Mouse (Mus musculus) brown adipose tissue, adult 24 weeks (tissue): Measurements from ENCODE around the gene Mbnl1. TPM values are rescaled to one million over a fixed set of nuclear protein-coding genes. Genes with fewer than 3 reads are reported as not detected.

Experiments used
- H3K27ac ChIP-seq: fragments of 200-500 bp; replicated peaks from 2 replicates; pipeline ENCODE4 v1.5.1; 2012; ENCODE audit warnings: low read depth, mild to moderate bottlenecking, low read length
- H3K4me1 ChIP-seq: fragments of 200-500 bp; 2 replicates; pipeline ENCODE4 v1.6.1; 2012; ENCODE audit warnings: low read length, mixed read lengths; ENCODE audit not compliant: control insufficient read depth, insufficient read depth, insufficient read length
- H3K4me3 ChIP-seq: fragments of 200-500 bp; 2 replicates; pipeline ENCODE4 v1.5.1; 2012; ENCODE audit warnings: low read depth, mild to moderate bottlenecking, low read length, moderate library complexity; ENCODE audit not compliant: insufficient read depth
- polyA plus RNA-seq: library from polyadenylated mRNA; stranded (reverse); fragments of >200 nt; gene quantifications from 2 replicates; pipeline ENCODE4 v1.2.4, GENCODE M21; 2012; ENCODE audit not compliant: missing spikeins, insufficient read depth, insufficient read length

Gene Mbnl1
- polyA plus RNA-seq, 1 experiment: 127 TPM

GRCm38 (mm10) chr3:60519337-60519736 is 46.7 kb downstream of the Mbnl1 start:
- Histone ChIP-seq H3K4me1 (peaks cover 17% of the 10 kb centered on the region), H3K4me3 (no peak overlapping the region), H3K27ac (no peak overlapping the region)

GRCm38 (mm10) chr3:60524127-60524526 is 51.5 kb downstream of the Mbnl1 start:
- H3K4me3 ChIP-seq: no peak overlapping the region
- peaks cover 14% of the 10 kb centered on the region for H3K4me1 ChIP-seq
- no peak overlapping the region for H3K27ac ChIP-seq

- Histone ChIP-seq H3K27ac (peak overlapping the region; percentile 86), H3K4me1 (peaks cover 20% of the 10 kb centered on the region), H3K4me3 (no peak overlapping the region)
These were observed 58.7 kb downstream of the Mbnl1 start for GRCm38 (mm10) chr3:60531286-60531685.

GRCm38 (mm10) chr3:60531826-60532225 is 59.2 kb downstream of the Mbnl1 start:
- Histone ChIP-seq H3K4me3 (no peak overlapping the region), H3K4me1 (peaks cover 16% of the 10 kb centered on the region), H3K27ac (peak overlapping the region; percentile 9; the same call in 1 of the 2 replicates)

GRCm38 (mm10) chr3:60535224-60535623 is 62.6 kb downstream of the Mbnl1 start:
- no peak overlapping the region for H3K4me3 ChIP-seq
- H3K4me1 ChIP-seq: peaks cover 19% of the 10 kb centered on the region
- H3K27ac ChIP-seq: peak overlapping the region; percentile 50

GRCm38 (mm10) chr3:60537063-60537462 is 64.4 kb downstream of the Mbnl1 start:
- Histone ChIP-seq H3K4me3 (no peak overlapping the region; the same call in 1 of the 2 replicates), H3K4me1 (peaks cover 22% of the 10 kb centered on the region), H3K27ac (peak overlapping the region; percentile 8)

- Histone ChIP-seq H3K4me3 (no peak overlapping the region), H3K27ac (no peak overlapping the region), H3K4me1 (peaks cover 21% of the 10 kb centered on the region)
These were observed 65.8 kb downstream of the Mbnl1 start for GRCm38 (mm10) chr3:60538214-60538971.

- Histone ChIP-seq H3K27ac (no peak overlapping the region), H3K4me1 (peaks cover 14% of the 10 kb centered on the region), H3K4me3 (no peak overlapping the region)
These were observed 68.5 kb downstream of the Mbnl1 start for GRCm38 (mm10) chr3:60541121-60541520.

- no peak overlapping the region for H3K27ac ChIP-seq
- H3K4me1 ChIP-seq: peaks cover 6% of the 10 kb centered on the region
- no peak overlapping the region for H3K4me3 ChIP-seq
These were observed 73.6 kb downstream of the Mbnl1 start for GRCm38 (mm10) chr3:60546196-60546595.

- Histone ChIP-seq H3K4me3 (no peak overlapping the region), H3K27ac (no peak overlapping the region), H3K4me1 (peaks cover 6% of the 10 kb centered on the region)
These were observed 74.3 kb downstream of the Mbnl1 start for GRCm38 (mm10) chr3:60546904-60547303.

- Histone ChIP-seq H3K4me1 (peaks cover 8% of the 10 kb centered on the region), H3K27ac (no peak overlapping the region), H3K4me3 (no peak overlapping the region)
These were observed 77.9 kb downstream of the Mbnl1 start for GRCm38 (mm10) chr3:60550492-60550891.

GRCm38 (mm10) chr3:60551650-60552049 is 79.0 kb downstream of the Mbnl1 start:
- no peak overlapping the region for H3K27ac ChIP-seq

GRCm38 (mm10) chr3:60553011-60553410 is 80.4 kb downstream of the Mbnl1 start:
- Histone ChIP-seq H3K27ac (no peak overlapping the region), H3K4me1 (peaks cover 12% of the 10 kb centered on the region), H3K4me3 (no peak overlapping the region)

More at GRCm38 (mm10) chr3:60551650-60552049, 79.0 kb downstream of the Mbnl1 start:
- Histone ChIP-seq H3K4me1 (peaks cover 12% of the 10 kb centered on the region), H3K4me3 (no peak overlapping the region)

GRCm38 (mm10) chr3:60556596-60556995 is 84.0 kb downstream of the Mbnl1 start:
- H3K4me3 ChIP-seq: no peak overlapping the region
- H3K4me1 ChIP-seq: peaks cover 18% of the 10 kb centered on the region
- no peak overlapping the region for H3K27ac ChIP-seq

GRCm38 (mm10) chr3:60558252-60558862 is 85.7 kb downstream of the Mbnl1 start:
- no peak overlapping the region for H3K4me3 ChIP-seq
- H3K27ac ChIP-seq: no peak overlapping the region
- peaks cover 21% of the 10 kb centered on the region for H3K4me1 ChIP-seq

- no peak overlapping the region for H3K4me3 ChIP-seq
- no peak overlapping the region for H3K27ac ChIP-seq
- peaks cover 27% of the 10 kb centered on the region for H3K4me1 ChIP-seq
These were observed 87.1 kb downstream of the Mbnl1 start for GRCm38 (mm10) chr3:60559762-60560161.
